Mouse (Mus musculus): ENCODE measurements at regions not wholly inside any gene's neighbourhood (a gene's known extent, or its start where the extent isn't known, plus 50 kb on each side); places are given as distances from the start of the nearest gene placed in this dataset.

- DNase-seq, result no peak
These were observed 56.9 kb downstream of the Dmrt2 start for GRCm38 (mm10) chr19:25729103-25729502.

- no peak for DNase-seq
These were observed 57.4 kb downstream of the Dmrt2 start for GRCm38 (mm10) chr19:25729633-25730032.

DNA sequence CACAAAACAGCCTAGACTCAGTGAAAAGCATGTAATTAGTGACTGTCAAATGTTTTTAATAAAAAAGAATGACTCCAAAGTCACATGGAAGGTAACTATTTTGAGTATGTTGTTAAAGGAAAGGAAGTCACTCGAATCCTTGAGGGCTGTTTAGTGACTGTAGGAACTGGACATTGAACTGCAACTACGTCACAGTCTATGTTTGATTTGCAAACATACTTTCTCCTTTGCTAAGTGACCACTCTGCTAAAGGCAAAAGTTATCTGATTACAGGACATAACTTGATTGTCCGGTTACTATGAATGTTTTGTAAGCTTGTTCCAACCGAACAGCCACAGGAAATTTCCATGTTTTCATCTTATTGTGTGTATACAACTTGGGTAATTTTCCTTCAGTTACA lies 106.2 kb downstream of the Dmrt2 start:
- no peak for DNase-seq

- DNase-seq, result no peak
These were observed 107.1 kb downstream of the Dmrt2 start for GRCm38 (mm10) chr19:25779356-25779755.

GRCm38 (mm10) chr19:25781314-25781713 lies 109.1 kb downstream of the Dmrt2 start:
- DNase-seq, result no peak

- no peak for DNase-seq
These were observed 130.5 kb downstream of the Dmrt2 start for GRCm38 (mm10) chr19:25802692-25803091.

DNA sequence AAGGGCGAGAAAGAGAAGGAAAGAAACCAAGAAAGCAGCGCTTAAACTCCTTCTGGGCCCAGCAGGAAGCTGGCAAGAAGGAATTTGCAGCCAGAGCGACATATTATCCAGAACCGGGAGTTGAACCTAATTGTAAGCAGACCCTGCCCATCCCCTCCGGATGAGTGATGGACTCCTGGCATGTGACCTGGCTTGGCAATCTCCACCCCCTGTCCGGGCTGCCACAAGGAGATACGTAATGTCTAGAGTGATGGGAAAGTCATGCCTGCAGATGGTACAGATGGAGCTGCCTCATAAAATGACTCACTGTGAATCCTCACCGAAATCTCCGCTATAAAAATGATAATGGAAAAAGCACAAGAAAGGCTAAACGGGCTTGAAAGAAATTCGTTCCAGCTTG lies 133.1 kb downstream of the Dmrt2 start:
- no peak for DNase-seq

DNA sequence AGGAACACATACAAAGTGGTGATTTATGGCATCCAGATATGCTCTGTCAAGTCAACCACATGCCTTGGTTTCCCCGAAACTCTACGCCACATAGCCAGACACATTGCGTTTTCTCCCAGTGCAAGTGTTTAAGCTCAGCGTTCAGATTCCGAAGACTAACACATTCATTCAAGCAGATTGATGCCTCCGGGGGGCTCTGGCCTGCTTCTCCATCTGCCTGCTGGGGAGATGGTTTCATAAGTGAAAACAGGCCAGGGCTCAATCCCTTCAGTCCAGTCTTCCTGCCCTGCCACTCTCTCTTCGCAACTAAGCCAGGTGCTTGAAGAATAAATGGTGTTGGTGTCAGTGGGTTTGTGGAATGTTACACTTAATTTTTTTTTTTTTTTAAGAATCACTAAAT lies 141.4 kb downstream of the Dmrt2 start:
- DNase-seq, result no peak

DNA sequence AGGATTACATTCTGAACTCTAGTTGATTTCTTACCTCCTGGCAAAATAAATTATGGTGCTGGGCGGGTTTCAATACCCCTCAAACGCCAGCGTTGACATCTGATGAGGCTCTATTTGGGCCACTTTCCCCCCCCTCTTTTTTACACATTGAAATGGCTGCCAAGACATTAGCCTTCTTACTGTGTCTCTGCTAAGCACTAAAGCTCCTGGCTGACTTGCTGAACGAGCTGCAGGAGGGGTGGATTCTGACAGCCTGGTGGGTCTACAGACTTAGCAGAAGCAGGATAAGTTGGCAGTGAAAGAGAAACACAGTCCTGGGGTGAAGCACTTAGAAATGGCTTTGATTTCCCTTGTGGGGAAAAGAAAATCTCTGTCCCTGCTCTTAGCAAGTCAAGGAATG lies 172.9 kb downstream of the Dmrt2 start:
- no peak for DNase-seq

DNA sequence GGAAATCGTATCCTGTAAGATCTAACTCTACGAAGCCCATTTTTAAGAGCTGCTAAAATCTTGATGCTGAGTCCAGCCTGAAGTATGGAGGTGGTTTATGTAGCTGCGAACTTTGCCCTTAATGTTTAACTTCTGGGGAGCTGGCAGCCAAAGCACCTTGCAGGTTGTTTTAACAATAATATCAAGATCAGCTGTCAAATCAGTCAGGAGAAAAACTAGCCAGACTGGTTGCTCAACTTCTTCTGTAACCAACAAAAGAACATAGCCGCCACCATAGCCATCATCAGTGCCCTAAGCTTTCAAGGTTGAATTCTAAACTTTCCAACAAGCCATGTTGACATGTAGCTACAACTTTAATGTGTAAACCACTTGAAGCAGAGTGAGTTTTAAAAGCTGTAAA lies 184.1 kb downstream of the Dmrt2 start:
- DNase-seq, result peak; percentile 87

DNA sequence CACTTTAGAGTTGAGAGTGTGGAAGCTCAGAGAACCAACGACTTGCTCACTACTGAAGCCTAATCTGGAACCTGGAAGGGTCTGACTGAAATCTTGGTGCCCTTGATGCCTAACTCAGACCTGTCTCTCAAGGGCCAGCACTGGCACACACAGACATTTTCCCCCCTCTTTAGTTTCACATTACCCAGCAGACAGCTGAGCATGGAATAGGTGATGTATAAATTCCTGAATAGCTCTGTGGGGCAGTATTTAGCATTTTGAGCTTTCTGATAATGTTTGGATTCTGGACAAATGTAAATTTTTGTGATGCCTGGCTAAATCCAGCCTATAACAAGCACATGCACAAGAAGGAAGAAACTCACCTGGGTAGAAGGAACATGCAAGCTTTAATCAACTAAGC lies 191.1 kb downstream of the Dmrt2 start:
- peak; percentile 40 for DNase-seq

- no peak for DNase-seq
These were observed 234.5 kb downstream of the Dmrt2 start for GRCm38 (mm10) chr19:25906721-25907120.

- peak; percentile 69 for DNase-seq
These were observed 249.8 kb downstream of the Dmrt2 start for GRCm38 (mm10) chr19:25922052-25922451.

- peak; percentile 57 for DNase-seq
These were observed 250.6 kb downstream of the Dmrt2 start for GRCm38 (mm10) chr19:25922806-25923205.

GRCm38 (mm10) chr19:25923727-25924384 lies 251.6 kb downstream of the Dmrt2 start:
- DNase-seq, result no peak

GRCm38 (mm10) chr19:25924385-25924769 lies 252.2 kb downstream of the Dmrt2 start:
- no peak for DNase-seq

DNA sequence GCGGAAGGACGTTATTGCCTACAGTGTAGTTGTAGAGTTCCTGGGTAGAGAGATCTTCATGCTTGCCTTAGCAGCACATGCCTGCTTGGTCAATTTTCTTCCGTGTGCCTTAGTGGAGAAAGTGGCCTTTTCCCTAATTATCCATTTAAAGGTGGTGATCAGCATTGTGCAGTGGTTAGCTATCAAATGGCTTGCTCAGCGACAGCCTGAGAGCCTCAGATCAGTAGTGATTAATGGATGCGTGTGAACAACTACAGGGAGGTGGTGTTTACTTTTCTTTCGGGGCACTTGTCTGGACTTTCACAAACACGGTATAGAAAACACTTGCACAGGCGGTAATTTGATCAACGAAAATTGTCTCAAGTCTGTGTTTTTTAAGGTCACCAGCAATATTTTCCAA lies 255.0 kb downstream of the Dmrt2 start:
- DNase-seq, result no peak

- DNase-seq, result peak; percentile 53
These were observed 265.1 kb downstream of the Dmrt2 start for GRCm38 (mm10) chr19:25937343-25937742.

DNA sequence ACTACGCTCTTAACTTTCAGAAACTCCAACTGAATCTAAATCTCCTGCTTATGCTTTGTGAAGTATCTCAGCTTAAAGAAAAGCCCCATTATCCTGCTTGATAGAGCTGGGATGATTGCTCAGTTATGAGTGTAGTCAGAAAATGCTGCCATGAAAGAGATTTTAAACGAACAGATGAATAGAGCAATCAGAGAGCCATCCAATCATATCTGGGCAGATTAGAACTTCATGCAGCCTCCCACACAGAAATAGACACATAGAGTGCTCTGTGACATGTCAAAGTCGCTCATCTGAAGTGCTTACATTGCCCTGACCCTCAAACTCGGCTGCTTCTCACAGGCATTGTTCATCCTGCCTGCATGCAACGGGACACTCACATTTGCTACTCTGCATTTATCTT lies 299.0 kb downstream of the Dmrt2 start:
- DNase-seq, result no peak

- no peak for DNase-seq
These were observed 303.0 kb downstream of the Dmrt2 start for GRCm38 (mm10) chr19:25975202-25975601.

DNA sequence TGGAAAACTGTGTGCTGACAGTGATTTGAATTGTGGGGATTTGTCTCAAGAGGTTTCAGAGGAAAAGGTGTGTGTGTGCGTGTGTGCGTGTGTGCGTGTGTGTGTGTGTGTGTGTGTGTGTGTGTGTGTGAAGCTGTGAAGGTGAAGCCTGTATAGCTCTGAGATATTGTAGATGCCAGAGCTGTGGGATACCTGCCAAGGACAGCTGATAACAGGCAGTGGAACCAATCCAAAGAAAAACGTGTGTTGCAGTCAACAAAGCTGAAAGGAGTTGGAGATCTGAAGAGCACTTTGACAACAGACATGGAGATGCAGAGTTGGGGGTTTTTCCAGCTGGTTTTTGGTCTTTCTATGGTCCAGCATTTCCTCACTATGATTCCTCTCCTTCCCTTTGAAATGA lies 308.1 kb downstream of the Dmrt2 start:
- no peak for DNase-seq

- DNase-seq, result no peak
These were observed 342.5 kb downstream of the Dmrt2 start for GRCm38 (mm10) chr19:26014620-26015180.

DNA sequence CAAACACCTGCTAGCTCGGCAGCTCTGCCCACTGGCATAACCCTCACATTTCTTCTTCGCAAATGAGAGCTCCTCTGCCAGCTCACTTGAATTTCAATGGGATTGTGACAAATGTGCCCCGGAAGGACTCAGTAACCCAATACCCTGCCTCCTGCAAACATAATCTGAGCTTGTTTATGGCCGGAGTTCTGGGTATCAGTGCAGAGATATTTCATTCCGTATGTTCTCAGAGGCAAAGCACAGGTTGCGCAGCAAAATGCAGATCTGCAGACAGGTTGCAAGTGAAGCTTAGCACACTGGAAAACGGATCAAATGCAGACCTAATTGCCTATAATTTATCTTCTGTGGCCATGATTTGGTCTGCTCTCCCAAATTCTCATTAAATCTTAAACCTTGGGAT lies 348.9 kb downstream of the Dmrt2 start:
- DNase-seq, result no peak

- no peak for DNase-seq
These were observed 353.9 kb downstream of the Dmrt2 start for GRCm38 (mm10) chr19:26026103-26026502.

DNA sequence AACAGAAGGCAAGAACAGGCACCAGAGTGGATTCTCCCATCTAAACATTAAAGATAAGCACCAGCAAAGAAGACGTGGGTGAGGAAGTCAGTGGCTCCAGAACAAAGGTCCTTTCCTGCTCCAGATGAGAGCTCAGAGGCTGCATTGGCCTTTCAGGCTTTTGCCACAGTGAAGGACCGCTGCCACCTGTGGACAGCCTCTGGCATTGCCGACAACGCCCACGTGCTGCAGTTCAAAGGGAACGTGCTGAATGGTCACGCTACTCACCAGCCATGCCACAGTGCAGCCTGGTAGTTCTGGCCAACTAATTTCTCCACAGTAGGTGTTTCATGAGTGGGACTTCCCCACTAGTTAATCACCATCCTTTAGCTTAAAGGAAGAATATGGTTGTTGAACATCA lies 365.1 kb downstream of the Dmrt2 start:
- DNase-seq, result peak; percentile 72
